9 mouse cellular contexts compared by ENCODE assay signal in the genomic region with DNA sequence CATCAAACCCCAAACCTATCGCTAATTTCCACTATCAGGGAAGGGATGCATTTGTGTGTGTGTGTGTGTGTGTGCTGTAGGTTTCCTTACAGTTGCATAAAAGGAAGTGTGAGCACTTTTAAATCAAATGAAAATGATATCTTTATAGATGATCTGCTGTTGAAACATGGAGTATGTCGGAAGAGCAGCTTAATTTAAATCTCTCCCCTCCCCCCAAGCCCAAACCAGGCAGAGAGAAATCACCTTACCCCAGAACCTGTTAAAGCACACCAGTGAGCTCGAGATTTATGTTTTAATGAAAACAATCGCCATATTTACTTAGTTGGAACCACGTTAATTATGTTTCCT. TPM values are rescaled to one million over a fixed set of nuclear protein-coding genes. Genes with fewer than 3 reads are reported as not detected.
DNase-seq lines count a peak whose midpoint lies in the region; ATAC-seq and TF ChIP-seq lines count a peak whose summit lies in the region.
"Had no signal": no experiment of that assay in that cellular context is flagged by ENCODE, and none has a peak within 500 bp of the region (broad histone marks: within the 10 kb centered on the region; RNA-seq: fewer than 3 reads in every experiment).

No protein-coding gene starts in this region.

- no peak for TF ChIP-seq CTCF in E14TG2a.4 (conservative IDR thresholded peaks at IDR 0.05; ENCODE audit: low read length)
- TF ChIP-seq CTCF in liver, postnatal 0 days (IDR thresholded peaks at IDR 0.05; ENCODE audit: low read depth): no peak

- no peak for ATAC-seq in heart, embryonic 15.5 days (replicated peaks; ENCODE audit: insufficient number of reproducible peaks, insufficient read depth, low FRiP score, low read depth)
- ATAC-seq in forebrain, embryonic 14.5 days: no peak
- no peak for ATAC-seq in liver, postnatal 0 days

- DNase-seq in heart, postnatal 36 days: no peak
- peak; percentile 27 for DNase-seq in forebrain, embryonic 14.5 days (ENCODE audit: low spot score)
- no peak for DNase-seq in liver, postnatal 0 days
- DNase-seq in right cerebral cortex, postnatal 10 days (ENCODE audit: low spot score in 2 of 2): no peak
- no peak for DNase-seq in ovary, adult 18-20 months (ENCODE audit: low spot score)
- DNase-seq in testis, postnatal 10 days (ENCODE audit: low spot score): no peak

- TF ChIP-seq EP300 in liver, postnatal 0 days (IDR thresholded peaks at IDR 0.05; ENCODE audit: low read depth): no peak

- peak overlapping the region; percentile 96 for H3K9ac ChIP-seq in heart, embryonic 15.5 days
- peak overlapping the region; percentile 84 for H3K9ac ChIP-seq in forebrain, embryonic 14.5 days (ENCODE audit: low read length)
- peak overlapping the region; percentile 74 for H3K9ac ChIP-seq in liver, postnatal 0 days (replicated peaks)

- peak overlapping the region; percentile 89 for H3K4me3 ChIP-seq in heart, embryonic 15.5 days
- H3K4me3 ChIP-seq in E14TG2a.4 (replicated peaks; ENCODE audit: low read length): peak overlapping the region; percentile 89; the same call in 1 of the 2 replicates
- H3K4me3 ChIP-seq in forebrain, embryonic 14.5 days (ENCODE audit: low read depth, low read length): peak overlapping the region; percentile 79
- H3K4me3 ChIP-seq in liver, postnatal 0 days (ENCODE audit: low read depth, low read length): peak overlapping the region; percentile 73

- H3K27me3 ChIP-seq in heart, embryonic 15.5 days: no peaks in the 10 kb centered on the region
- H3K27me3 ChIP-seq in E14TG2a.4 (ENCODE audit: insufficient read depth, low read length): peaks cover 18% of the 10 kb centered on the region
- no peaks in the 10 kb centered on the region for H3K27me3 ChIP-seq in forebrain, embryonic 14.5 days (replicated peaks; ENCODE audit: control insufficient read depth, insufficient read depth, low read length)
- no peaks in the 10 kb centered on the region for H3K27me3 ChIP-seq in liver, postnatal 0 days (ENCODE audit: insufficient read depth, low read length)
- H3K27me3 ChIP-seq: Patski had no signal

- peaks cover 19% of the 10 kb centered on the region; the same call in 1 of the 2 replicates for H3K4me1 ChIP-seq in heart, embryonic 15.5 days (replicated peaks)
- H3K4me1 ChIP-seq in E14TG2a.4 (replicated peaks; ENCODE audit: low read depth, low read length): peaks cover 9% of the 10 kb centered on the region
- H3K4me1 ChIP-seq in forebrain, embryonic 14.5 days (ENCODE audit: control insufficient read depth, insufficient read depth, low read length): peaks cover 10% of the 10 kb centered on the region
- H3K4me1 ChIP-seq in liver, postnatal 0 days (ENCODE audit: insufficient read depth): peaks cover 4% of the 10 kb centered on the region

- 2% methylated on average over 5 of the region's 5 CpGs for WGBS in heart, embryonic 15.5 days
- 2% methylated on average over 5 of the region's 5 CpGs for WGBS in forebrain, embryonic 14.5 days
- 6% methylated on average over 5 of the region's 5 CpGs for WGBS in liver, postnatal 0 days (ENCODE audit: insufficient replicate concordance)

- peak overlapping the region; percentile 99 for H3K27ac ChIP-seq in heart, embryonic 15.5 days
- H3K27ac ChIP-seq in forebrain, embryonic 14.5 days (ENCODE audit: low read depth, low read length): no peak overlapping the region
- no peak overlapping the region for H3K27ac ChIP-seq in liver, postnatal 0 days (ENCODE audit: low read depth)

- H3K36me3 ChIP-seq in heart, embryonic 15.5 days: peaks cover 12% of the 10 kb centered on the region
- H3K36me3 ChIP-seq in E14TG2a.4 (ENCODE audit: insufficient read depth, low read length): no peaks in the 10 kb centered on the region
- H3K36me3 ChIP-seq in forebrain, embryonic 14.5 days (ENCODE audit: control insufficient read depth, insufficient read depth, low read length): no peaks in the 10 kb centered on the region
- 0 out of 2 replicates have a peak, but pooled peaks cover 5% of the 10 kb centered on the region for H3K36me3 ChIP-seq in liver, postnatal 0 days (replicated peaks; ENCODE audit: insufficient read depth, low read length)

- intact Hi-C loops in heart, postnatal 36 days (cut with DNase I): loop anchor here (2.0 to 10.0 kb wide), 3 partner anchors 16 to 554 kb away; no protein-coding TSS in a partner anchor

- H3K9me3 ChIP-seq in heart, embryonic 15.5 days (replicated peaks): no peaks in the 10 kb centered on the region
- H3K9me3 ChIP-seq in E14TG2a.4 (ENCODE audit: low read length): no peaks in the 10 kb centered on the region
- H3K9me3 ChIP-seq in forebrain, embryonic 14.5 days (replicated peaks; ENCODE audit: control insufficient read depth, low read length): no peaks in the 10 kb centered on the region
- H3K9me3 ChIP-seq in liver, postnatal 0 days (ENCODE audit: low read length): no peaks in the 10 kb centered on the region

- peak overlapping the region; percentile 89 for H3K4me2 ChIP-seq in heart, embryonic 15.5 days
- peak overlapping the region; percentile 89 for H3K4me2 ChIP-seq in forebrain, embryonic 14.5 days (ENCODE audit: low read length)
- H3K4me2 ChIP-seq in liver, postnatal 0 days (ENCODE audit: low read depth, low read length): peak overlapping the region; percentile 87

RNA-seq across cellular contexts. Expression of a gene that starts 2.2 kb away (rescaled TPM):
- polyA plus RNA-seq in heart, embryonic 15.5 days (2015; fragmentation: Nextera tagmentation; extraction: Ambion mirVana): 99.3 and 108 TPM in 2 replicates
- total RNA-seq in heart, postnatal 36 days (2021): 100 to 1,000 TPM; 138 to 147 TPM
- polyA plus RNA-seq in forebrain, embryonic 14.5 days (2014; fragmentation: Nextera tagmentation; extraction: Ambion mirVana): 25.5 and 30.3 TPM in 2 replicates
- polyA plus RNA-seq in liver, postnatal 0 days (2015; fragmentation: Nextera tagmentation; extraction: Ambion mirVana): 6.9 and 7.4 TPM in 2 replicates
